Comparison of ENCODE assay signal across 8 mouse cellular contexts in genomic region chr8:70504851-70505250, GRCm38 (mm10). TPM values are rescaled to one million over a fixed set of nuclear protein-coding genes. Genes with fewer than 3 reads are reported as not detected.
DNase-seq lines count a peak whose midpoint lies in the region; ATAC-seq and TF ChIP-seq lines count a peak whose summit lies in the region.

No protein-coding gene starts in this region.

- peaks cover 15% of the 10 kb centered on the region; the same call in 1 of the 2 replicates for H3K36me3 ChIP-seq in hindbrain, postnatal 0 days (ENCODE audit: insufficient read depth, low read length)
- peaks cover 40% of the 10 kb centered on the region for H3K36me3 ChIP-seq in limb, embryonic 10.5 days
- H3K36me3 ChIP-seq in midbrain, embryonic 15.5 days (replicated peaks), result peaks cover 8% of the 10 kb centered on the region; the same call in 1 of the 2 replicates
- peaks cover 8% of the 10 kb centered on the region; the same call in 1 of the 2 replicates for H3K36me3 ChIP-seq in spleen, adult 2 months (ENCODE audit: control insufficient read depth, insufficient read depth, low read length)

- peak; percentile 80 for DNase-seq in cerebellum, adult 11 months
- DNase-seq in cerebellum, adult 8-10 months, result peak; percentile 89
- peak; percentile 86 for DNase-seq in forelimb bud, embryonic 11.5 days (ENCODE audit: low read depth, low spot score)
- peak; percentile 83 for DNase-seq in hindbrain, postnatal 0 days (ENCODE audit: low spot score)
- peak; percentile 87 for DNase-seq in limb, embryonic 10.5 days (ENCODE audit: low spot score)
- DNase-seq in spleen, adult 2 months (ENCODE audit: low read depth in 1 of 2, low spot score in 2 of 2), result peak; percentile 57 to 76

- no peak overlapping the region for H3K4me3 ChIP-seq in hindbrain, postnatal 0 days (ENCODE audit: low read length)
- H3K4me3 ChIP-seq in limb, embryonic 10.5 days, result peak overlapping the region; percentile 77
- no peak overlapping the region for H3K4me3 ChIP-seq in midbrain, embryonic 15.5 days
- H3K4me3 ChIP-seq in spleen, adult 2 months (ENCODE audit: extremely low read depth, insufficient read depth, insufficient read length), result no peak overlapping the region

- TF ChIP-seq CTCF in hindbrain, postnatal 0 days (IDR thresholded peaks at IDR 0.05; ENCODE audit: low read depth), result peak; percentile 92
- TF ChIP-seq CTCF in spleen, adult 2 months (IDR thresholded peaks at IDR 0.05; ENCODE audit: extremely low read depth, insufficient read depth, insufficient read length, insufficient replicate concordance), result peak; percentile 46; the same call in 1 of the 2 replicates

- no peak for TF ChIP-seq POLR2A in spleen, adult 2 months (IDR thresholded peaks at IDR 0.05; ENCODE audit: low read depth, low read length)

- no peak overlapping the region for H3K27ac ChIP-seq in hindbrain, postnatal 0 days
- peak overlapping the region; percentile 97 for H3K27ac ChIP-seq in limb, embryonic 10.5 days
- no peak overlapping the region for H3K27ac ChIP-seq in midbrain, embryonic 15.5 days
- H3K27ac ChIP-seq in spleen, adult 2 months (ENCODE audit: insufficient read depth, low read length), result no peak overlapping the region

- 71% methylated on average over 3 of the region's 3 CpGs for WGBS in hindbrain, postnatal 0 days
- 61% methylated on average over 3 of the region's 3 CpGs for WGBS in limb, embryonic 10.5 days
- 73% methylated on average over 3 of the region's 3 CpGs for WGBS in midbrain, embryonic 15.5 days
- 83% methylated on average over 3 of the region's 3 CpGs for WGBS in spleen, adult 2 months

- peaks cover 11% of the 10 kb centered on the region for H3K27me3 ChIP-seq in hindbrain, postnatal 0 days (ENCODE audit: insufficient read depth, low read length)
- peaks cover 34% of the 10 kb centered on the region for H3K27me3 ChIP-seq in limb, embryonic 10.5 days (ENCODE audit: low read depth, poor library complexity, severe bottlenecking)
- peaks cover 44% of the 10 kb centered on the region for H3K27me3 ChIP-seq in midbrain, embryonic 15.5 days (replicated peaks)
- H3K27me3 ChIP-seq in spleen, adult 2 months (ENCODE audit: control insufficient read depth, insufficient read depth, low read length), result no peaks in the 10 kb centered on the region; the same call in 1 of the 2 replicates

- H3K4me1 ChIP-seq in hindbrain, postnatal 0 days (ENCODE audit: insufficient read depth, low read length), result peaks cover 19% of the 10 kb centered on the region; the same call in 1 of the 2 replicates
- peaks cover 76% of the 10 kb centered on the region for H3K4me1 ChIP-seq in limb, embryonic 10.5 days
- peaks cover 56% of the 10 kb centered on the region for H3K4me1 ChIP-seq in midbrain, embryonic 15.5 days
- H3K4me1 ChIP-seq in spleen, adult 2 months (ENCODE audit: control insufficient read depth, insufficient read depth, insufficient read length), result peaks cover 20% of the 10 kb centered on the region

- no peaks in the 10 kb centered on the region for H3K9me3 ChIP-seq in hindbrain, postnatal 0 days (ENCODE audit: low read length)
- H3K9me3 ChIP-seq in limb, embryonic 10.5 days (replicated peaks), result no peaks in the 10 kb centered on the region
- no peaks in the 10 kb centered on the region for H3K9me3 ChIP-seq in midbrain, embryonic 15.5 days

- H3K9ac ChIP-seq in hindbrain, postnatal 0 days (replicated peaks; ENCODE audit: low read length), result no peak overlapping the region
- no peak overlapping the region for H3K9ac ChIP-seq in midbrain, embryonic 15.5 days

- ATAC-seq in cerebellum, adult (ENCODE audit: insufficient number of reproducible peaks, low FRiP score, low TSS enrichment), result no peak
- ATAC-seq in hindbrain, postnatal 0 days, result no peak
- ATAC-seq in midbrain, embryonic 15.5 days (replicated peaks), result no peak

- H3K4me2 ChIP-seq in hindbrain, postnatal 0 days (ENCODE audit: low read depth, low read length), result peak overlapping the region; percentile 84; the same call in 1 of the 2 replicates
- peak overlapping the region; percentile 87; the same call in 1 of the 2 replicates for H3K4me2 ChIP-seq in midbrain, embryonic 15.5 days

RNA-seq across cellular contexts. Expression of gene Rex1bd, which starts 1.7 kb away (rescaled TPM):
- 140 TPM in 2 replicates for total RNA-seq in hindbrain, postnatal 0 days (2014; rRNA removed)
- polyA plus RNA-seq in hindbrain, postnatal 0 days (2015; fragmentation: Nextera tagmentation; extraction: Ambion mirVana), result 188 and 190 TPM in 2 replicates
- 126 and 143 TPM in 2 replicates for polyA plus RNA-seq in limb, embryonic 10.5 days (2016; fragmentation: Nextera tagmentation; extraction: Ambion mirVana)
- polyA plus RNA-seq in midbrain, embryonic 15.5 days (2015; fragmentation: Nextera tagmentation; extraction: Ambion mirVana), result 164 and 169 TPM in 2 replicates
- 86.2 and 132 TPM in 2 replicates for polyA plus RNA-seq in spleen, adult 2 months (2012; rRNA removed)

RNA-seq across cellular contexts. Expression of gene Uba52, which starts 5.8 kb away (rescaled TPM):
- 510 and 535 TPM in 2 replicates for total RNA-seq in hindbrain, postnatal 0 days (2014; rRNA removed)
- polyA plus RNA-seq in hindbrain, postnatal 0 days (2015; fragmentation: Nextera tagmentation; extraction: Ambion mirVana), result 717 and 784 TPM in 2 replicates
- 877 and 996 TPM in 2 replicates for polyA plus RNA-seq in limb, embryonic 10.5 days (2016; fragmentation: Nextera tagmentation; extraction: Ambion mirVana)
- polyA plus RNA-seq in midbrain, embryonic 15.5 days (2015; fragmentation: Nextera tagmentation; extraction: Ambion mirVana), result 587 and 620 TPM in 2 replicates
- 611 and 613 TPM in 2 replicates for polyA plus RNA-seq in spleen, adult 2 months (2012; rRNA removed)

RNA-seq across cellular contexts. Expression of gene Crlf1, which starts 11.9 kb away (rescaled TPM):
- total RNA-seq in hindbrain, postnatal 0 days (2014; rRNA removed), result 6.5 and 26.7 TPM in 2 replicates
- 16.3 and 17.3 TPM in 2 replicates for polyA plus RNA-seq in hindbrain, postnatal 0 days (2015; fragmentation: Nextera tagmentation; extraction: Ambion mirVana)
- 79.8 and 126 TPM in 2 replicates for polyA plus RNA-seq in limb, embryonic 10.5 days (2016; fragmentation: Nextera tagmentation; extraction: Ambion mirVana)
- 2.4 and 2.9 TPM in 2 replicates for polyA plus RNA-seq in midbrain, embryonic 15.5 days (2015; fragmentation: Nextera tagmentation; extraction: Ambion mirVana)
- polyA plus RNA-seq in spleen, adult 2 months (2012; rRNA removed), result 3.4 and 5.4 TPM in 2 replicates

RNA-seq across cellular contexts. Expression of gene Tmem59l, which starts 17.7 kb away (rescaled TPM):
- 196 and 198 TPM in 2 replicates for total RNA-seq in hindbrain, postnatal 0 days (2014; rRNA removed)
- polyA plus RNA-seq in hindbrain, postnatal 0 days (2015; fragmentation: Nextera tagmentation; extraction: Ambion mirVana), result 191 and 205 TPM in 2 replicates
- polyA plus RNA-seq in limb, embryonic 10.5 days (2016; fragmentation: Nextera tagmentation; extraction: Ambion mirVana), result 22.4 and 23.7 TPM in 2 replicates
- 123 and 141 TPM in 2 replicates for polyA plus RNA-seq in midbrain, embryonic 15.5 days (2015; fragmentation: Nextera tagmentation; extraction: Ambion mirVana)
- polyA plus RNA-seq in spleen, adult 2 months (2012; rRNA removed), result 0.14 TPM in 1 of 2 replicates, not detected in the other

RNA-seq across cellular contexts. Expression of gene Fkbp8, which starts 22.7 kb away (rescaled TPM):
- total RNA-seq in hindbrain, postnatal 0 days (2014; rRNA removed), result 532 and 593 TPM in 2 replicates
- 343 and 360 TPM in 2 replicates for polyA plus RNA-seq in hindbrain, postnatal 0 days (2015; fragmentation: Nextera tagmentation; extraction: Ambion mirVana)
- polyA plus RNA-seq in limb, embryonic 10.5 days (2016; fragmentation: Nextera tagmentation; extraction: Ambion mirVana), result 297 and 310 TPM in 2 replicates
- 450 and 462 TPM in 2 replicates for polyA plus RNA-seq in midbrain, embryonic 15.5 days (2015; fragmentation: Nextera tagmentation; extraction: Ambion mirVana)
- 305 and 370 TPM in 2 replicates for polyA plus RNA-seq in spleen, adult 2 months (2012; rRNA removed)
